Mouse (Mus musculus) mature B cell (primary cell): ENCODE data around the gene Chrm3.

Experiments used
- in situ Hi-C: fragments of 300-500 bp; cut with MboI; formaldehyde crosslinking; loops from 2 replicates; pipeline ENCODE4 v1.14.3; 2019

The Chrm3 gene

DNA sequence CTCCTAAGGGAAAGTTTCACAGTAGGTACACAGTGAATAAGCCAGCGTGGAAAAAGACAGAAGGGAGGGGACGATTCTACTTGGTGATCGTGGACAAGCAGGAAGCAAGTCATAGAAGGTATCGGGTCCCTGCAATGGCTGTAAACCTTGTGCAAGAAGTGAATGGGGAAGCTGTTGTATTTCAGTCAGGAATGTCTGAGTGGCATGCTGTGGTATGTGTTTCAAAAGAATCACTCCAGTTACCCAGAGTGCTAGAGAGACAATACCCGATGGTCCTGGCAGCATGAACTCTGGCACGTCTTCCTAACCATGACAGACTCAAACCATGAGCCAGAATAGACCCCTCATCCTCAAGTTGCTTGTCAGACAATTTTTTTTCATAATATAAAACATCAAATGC is 375.0 kb downstream of the Chrm3 start:
- in situ Hi-C loops = no loop called here

DNA sequence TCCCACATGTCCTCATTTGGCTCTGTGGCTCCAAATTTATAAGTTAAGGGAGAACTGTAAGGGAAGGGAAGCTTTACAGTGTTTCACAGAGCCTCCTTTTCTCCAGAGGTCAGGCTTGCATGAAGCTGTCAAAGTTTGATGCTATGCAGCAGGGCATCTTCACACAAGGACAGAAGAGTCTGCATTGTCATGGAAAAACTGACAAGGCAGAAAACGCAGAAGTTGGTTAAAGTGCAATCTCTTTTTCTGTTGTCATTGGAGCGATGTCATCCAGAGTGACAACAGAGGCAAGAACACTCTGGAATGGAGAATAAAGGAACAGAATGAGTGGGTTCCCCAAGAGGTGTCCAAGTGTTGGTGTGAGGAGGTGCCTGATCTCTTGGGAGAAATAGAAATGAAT is 377.4 kb downstream of the Chrm3 start:
- in situ Hi-C loops = no loop called here

DNA sequence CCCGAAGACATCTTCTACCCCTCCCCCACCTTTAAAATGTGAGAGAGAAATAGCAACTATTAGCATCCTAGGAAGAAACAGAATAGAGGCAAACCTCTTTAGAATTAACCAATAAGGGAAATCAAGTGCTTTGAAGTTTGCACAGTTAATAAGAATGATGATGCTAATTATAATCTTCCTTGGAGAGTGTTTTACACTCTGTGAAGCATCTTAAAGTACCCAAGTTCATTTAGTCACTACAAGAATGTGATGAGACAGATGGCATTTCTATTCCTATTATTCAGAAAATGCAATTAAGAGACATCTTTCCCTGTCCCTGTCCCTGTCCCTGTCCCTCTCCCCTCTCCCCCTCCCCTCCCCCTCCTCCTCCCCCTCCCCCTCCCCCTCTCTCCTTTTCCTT is 382.9 kb downstream of the Chrm3 start:
- in situ Hi-C loops = no loop called here

DNA sequence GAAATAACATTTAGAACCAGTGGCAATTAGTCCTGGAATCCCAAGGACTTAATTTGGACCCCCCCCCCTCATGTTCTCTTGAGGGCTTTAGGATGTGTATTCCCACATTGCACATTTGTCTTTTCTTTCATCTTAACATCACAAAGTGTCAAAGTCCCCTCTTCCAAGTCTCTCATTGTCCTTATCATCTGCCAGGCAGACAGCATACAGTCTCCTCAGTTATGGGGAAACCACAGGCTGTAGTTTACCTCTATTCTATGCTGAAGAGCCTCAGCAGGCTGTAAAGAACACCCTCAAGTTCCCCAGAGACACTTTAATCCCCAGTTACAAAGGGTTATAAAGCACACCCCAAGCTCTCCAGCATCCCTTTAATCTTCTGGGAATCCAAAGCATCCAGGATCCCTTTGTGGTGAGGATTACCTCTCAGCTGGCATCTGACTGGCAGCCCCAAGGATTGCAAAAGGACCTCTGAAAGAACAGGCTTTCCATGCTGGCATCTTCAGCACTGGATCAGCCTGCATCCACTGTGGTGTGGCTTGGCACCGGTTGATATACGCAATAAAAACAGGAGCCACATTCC is 386.8 kb downstream of the Chrm3 start:
- in situ Hi-C loops = no loop called here

DNA sequence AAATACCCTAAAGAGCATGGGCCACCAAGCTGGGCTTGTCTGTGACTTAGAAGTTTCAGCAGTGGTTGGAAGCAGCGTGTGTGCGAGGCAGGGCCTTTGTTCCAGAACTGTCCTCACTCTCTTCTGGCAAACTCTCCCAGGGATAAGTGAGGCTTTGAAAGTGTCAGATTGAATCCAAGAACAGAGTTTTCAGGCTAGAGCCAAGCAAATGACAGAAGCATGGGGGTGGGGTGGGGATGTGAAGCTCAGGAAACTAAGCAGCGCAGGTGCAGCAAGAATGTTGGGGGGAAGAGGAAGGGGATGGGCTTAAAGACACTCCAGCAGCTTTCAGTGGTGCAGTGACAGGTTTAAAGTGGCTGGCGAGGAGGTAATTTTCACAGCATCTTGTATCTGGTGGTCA is 388.8 kb downstream of the Chrm3 start:
- in situ Hi-C loops = no loop called here

DNA sequence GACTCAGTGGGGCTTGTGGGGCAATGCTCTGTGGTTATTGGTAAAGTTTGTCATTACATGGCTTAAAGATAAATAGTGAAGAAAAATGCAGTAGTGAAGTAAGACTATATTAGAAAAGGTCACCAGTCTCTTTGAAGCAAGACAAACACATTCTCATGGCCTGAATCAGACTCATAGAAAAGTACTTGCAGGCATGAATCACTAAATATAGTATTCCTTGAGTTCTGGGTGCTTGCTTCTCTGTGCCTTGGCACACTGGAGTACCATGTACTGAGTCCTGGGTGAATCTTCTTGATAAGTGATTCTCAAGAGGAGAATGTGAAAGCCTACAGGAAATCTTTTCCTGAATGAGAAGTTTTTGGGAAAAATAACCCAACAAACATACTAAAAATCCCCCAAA is 408.0 kb downstream of the Chrm3 start:
- in situ Hi-C loops = no loop called here

DNA sequence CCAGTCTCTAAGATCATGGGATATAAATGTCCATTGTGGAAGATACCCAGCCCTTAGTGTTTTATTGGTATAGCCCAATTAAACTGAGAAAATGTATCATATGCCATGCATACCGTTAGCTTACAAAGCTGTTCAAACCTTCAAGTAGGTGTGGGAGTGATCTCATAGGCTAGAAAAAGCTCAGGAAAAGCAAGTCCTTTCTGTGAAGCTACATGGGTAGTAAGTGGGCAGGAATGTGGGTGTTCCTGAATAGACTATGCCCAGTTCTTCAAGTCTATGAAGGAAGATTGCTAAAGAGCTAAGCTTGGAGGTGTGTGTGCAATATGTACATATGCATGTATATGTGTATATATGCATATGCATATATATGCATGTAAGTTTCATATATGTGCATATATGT is 409.3 kb downstream of the Chrm3 start:
- in situ Hi-C loops = no loop called here

DNA sequence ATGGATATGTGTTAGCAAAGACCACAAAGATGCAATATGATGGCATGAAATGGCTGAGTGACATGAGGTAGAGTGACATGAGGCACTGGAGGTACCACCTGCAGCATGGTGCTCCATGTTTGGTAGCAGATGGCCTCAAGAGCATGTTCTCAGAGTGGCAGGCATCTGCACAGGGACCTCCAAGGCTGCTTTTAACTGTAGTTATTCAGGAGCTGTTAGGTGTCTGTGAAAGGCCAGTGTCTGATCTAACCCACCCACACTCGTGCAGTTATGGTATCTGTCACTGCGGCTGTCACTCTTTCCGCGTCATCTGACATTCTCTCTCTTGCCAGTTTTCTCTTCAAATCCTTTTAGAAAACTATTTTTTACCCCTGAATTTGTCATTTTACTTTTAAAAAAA is 411.6 kb downstream of the Chrm3 start:
- in situ Hi-C loops = no loop called here

DNA sequence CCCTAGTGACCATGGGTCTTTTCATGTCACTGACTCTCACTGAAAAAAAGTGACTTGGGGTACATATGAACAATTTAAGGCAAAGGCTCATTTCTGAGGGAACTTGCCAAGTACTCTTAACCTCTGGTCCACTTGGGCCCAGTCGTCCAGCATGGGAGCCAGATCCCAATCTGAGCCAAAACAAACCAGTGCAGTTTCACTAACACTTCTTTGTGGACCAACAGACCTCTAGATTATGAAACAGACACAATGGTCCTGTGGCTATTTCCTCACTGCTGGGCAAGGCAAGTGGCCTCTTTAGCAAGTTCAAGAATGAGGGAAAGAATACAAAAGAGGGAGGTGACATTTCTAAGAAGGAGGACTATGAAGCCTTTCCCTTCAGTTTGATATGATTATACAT is 420.5 kb downstream of the Chrm3 start:
- in situ Hi-C loops = no loop called here

DNA sequence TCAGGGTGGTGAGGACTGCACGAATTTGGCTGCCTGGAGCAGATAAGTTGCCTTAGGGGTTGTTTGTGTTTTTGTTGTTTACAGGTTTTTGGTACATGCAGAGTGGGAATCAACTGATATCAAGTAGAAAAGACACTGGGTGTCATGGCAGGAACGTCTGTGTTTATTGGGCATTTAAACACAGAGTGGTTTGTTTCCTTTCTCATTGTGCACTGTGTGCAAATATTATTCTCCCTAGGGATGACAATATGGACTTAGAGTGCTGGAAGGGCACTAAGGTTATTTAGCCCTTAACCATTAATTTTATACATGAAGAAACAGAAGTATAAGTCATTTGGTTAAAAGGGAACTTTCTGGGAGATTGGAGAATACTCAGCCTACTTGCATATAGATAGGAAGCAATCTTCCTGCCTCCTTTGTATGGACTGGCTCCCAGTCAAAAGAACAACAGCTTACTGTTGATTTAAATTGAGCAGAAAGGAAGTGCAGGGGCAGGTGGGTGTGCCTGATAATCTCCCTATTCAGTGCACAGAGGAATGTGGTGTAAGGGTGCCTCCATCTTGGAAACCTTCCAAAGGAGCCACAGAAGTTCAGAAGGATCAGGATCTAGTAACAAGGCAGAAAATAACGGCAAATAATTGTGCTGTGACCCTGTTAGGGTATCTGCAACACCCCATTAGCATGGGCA is 421.7 kb downstream of the Chrm3 start:
- in situ Hi-C loops = no loop called here

DNA sequence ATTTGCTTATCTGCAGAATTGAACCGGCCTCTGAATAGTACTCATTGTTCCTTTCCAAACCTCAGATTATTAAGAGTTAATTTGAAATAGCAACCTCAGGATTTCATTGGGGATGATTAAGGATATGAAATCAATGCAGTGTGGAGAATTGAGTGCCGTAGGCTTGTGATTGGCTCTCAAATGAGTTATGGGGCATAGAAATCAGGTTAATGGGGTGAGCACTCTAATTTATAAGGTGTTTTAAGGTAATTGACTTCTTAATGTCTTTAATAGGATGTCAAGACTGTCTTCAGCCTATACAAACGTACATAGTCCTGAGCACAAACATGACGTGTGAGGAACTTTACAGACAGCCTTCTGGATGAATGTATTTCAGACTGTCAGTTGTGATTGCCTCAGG is 427.9 kb downstream of the Chrm3 start:
- in situ Hi-C loops = no loop called here

DNA sequence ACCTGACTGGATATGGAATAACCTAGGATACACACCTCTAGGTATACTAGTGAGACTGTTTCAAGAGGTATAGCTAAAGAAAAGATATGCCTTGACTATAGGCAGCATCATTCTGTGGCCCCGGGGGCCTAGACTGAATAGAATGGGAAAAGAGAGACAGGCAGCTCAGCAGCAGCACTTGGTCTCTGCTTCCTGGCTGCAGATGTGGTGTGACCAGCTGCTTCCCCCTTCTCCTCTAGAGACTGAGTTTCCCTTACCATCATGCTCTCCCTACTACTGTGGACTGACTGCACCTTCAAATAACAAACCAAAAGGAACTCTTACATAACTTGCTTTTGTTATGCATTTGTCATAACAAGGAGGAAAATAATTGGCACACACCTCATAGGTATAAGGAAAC is 430.0 kb downstream of the Chrm3 start:
- in situ Hi-C loops = no loop called here

DNA sequence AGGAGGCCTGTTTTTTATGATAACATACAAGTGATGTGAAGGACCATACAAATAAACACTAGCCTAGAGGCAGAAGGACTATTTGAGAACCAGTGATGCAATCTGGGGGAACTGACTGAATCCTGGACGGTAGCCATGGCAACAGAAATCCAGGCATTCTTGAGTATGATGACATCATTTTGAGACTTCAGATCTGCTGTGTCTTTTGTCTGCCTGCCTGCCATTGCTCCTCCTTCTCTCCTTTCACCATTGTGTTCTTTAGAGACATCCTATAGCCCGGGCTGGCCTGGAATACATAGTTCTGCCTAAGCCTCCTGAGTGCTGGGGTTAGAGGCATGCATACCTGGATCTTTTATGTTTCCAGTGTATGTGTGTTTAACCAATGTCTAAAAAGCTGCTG is 430.7 kb downstream of the Chrm3 start:
- in situ Hi-C loops = no loop called here

DNA sequence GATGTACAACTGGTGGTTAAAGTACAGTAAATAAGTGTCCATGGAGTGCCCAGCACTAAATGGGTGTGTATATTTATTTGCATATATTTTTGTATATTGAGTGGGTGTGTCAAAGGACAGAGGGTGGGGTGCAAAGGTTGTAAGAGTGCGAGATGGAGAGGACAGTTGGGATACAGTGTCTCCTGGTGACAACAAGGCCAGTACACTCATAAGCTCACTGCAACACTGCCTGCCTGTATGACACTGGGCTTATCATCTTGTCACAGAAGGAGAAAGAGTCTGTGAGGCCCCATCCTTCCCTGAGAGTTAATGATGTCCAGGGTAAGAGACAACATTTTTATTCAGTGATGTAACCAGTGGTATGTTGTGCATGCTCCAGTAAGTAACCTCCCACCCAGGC is 439.5 kb downstream of the Chrm3 start:
- in situ Hi-C loops = no loop called here

DNA sequence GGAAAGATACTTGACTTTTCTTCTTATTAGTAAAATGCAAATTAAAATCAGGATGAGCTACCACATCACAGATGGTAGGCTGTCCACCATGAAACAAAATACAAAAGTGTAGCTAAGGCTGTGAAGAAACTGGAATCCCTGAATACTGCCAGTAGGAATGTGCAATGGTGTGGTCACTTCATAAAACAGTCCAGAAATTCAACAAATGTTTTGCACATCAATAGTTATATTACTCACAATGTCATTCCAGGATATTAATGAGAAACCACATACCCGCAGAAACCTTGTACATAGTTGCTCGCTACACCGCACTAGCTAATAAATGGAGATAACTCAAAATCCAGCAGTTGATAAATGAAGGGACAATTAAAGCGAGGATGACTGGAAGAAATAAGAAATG is 447.9 kb downstream of the Chrm3 start:
- in situ Hi-C loops = no loop called here

DNA sequence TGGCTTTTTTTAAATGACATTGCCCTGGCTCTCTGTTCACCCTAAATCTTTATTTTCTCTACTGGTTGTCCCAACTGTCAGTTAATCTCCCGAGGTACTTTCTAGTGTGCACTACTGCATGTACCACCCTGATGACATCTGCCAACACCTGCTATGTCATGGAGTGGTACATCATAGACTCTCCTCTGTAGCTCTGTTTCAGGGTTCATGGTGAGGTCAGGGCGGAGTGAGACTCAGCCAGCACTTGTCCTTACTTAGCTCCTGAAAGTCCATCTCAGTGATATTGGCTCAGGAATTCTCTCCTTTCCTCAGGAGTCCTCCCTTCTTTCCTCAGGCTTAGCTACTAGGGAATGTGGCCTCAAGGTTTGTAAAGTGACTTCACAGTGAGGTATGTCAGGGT is 451.9 kb downstream of the Chrm3 start:
- in situ Hi-C loops = no loop called here

DNA sequence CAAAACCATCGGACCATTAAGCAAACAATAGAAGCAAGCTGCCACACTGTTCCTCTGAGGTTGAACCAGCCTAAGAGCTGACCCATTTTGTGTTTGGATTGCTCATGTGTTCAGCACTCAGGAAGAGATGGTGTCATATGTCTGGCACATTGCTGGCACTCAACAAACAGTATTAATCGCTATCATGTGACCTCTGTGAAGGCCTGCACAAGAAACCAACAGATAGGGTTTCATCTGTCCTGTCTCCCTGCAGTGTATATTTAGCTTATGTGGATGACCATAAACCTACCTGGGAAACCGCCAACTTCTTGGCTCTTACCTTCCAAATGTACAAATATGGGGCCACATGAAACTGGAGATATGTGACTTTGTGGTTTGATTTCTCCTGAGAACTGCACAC is 453.4 kb downstream of the Chrm3 start:
- in situ Hi-C loops = no loop called here

DNA sequence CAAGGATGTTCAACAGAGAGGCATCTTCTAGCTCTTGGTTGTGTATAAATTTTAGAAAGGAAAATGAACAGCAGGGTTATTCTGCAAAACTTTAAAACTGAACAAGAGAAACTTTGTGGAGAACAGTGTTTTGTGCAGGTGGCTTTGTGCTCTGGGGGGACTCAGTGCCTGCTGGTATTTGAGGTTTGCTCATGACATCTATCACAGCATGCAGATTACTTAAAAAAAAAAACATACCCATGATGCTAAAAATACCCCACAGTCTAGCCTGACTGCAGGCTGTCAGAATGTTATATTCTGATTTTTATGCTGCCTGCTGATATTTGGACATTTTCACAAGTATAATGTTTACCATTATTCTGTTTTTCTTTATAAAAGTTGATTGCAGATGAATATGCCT is 456.2 kb downstream of the Chrm3 start:
- in situ Hi-C loops = no loop called here

DNA sequence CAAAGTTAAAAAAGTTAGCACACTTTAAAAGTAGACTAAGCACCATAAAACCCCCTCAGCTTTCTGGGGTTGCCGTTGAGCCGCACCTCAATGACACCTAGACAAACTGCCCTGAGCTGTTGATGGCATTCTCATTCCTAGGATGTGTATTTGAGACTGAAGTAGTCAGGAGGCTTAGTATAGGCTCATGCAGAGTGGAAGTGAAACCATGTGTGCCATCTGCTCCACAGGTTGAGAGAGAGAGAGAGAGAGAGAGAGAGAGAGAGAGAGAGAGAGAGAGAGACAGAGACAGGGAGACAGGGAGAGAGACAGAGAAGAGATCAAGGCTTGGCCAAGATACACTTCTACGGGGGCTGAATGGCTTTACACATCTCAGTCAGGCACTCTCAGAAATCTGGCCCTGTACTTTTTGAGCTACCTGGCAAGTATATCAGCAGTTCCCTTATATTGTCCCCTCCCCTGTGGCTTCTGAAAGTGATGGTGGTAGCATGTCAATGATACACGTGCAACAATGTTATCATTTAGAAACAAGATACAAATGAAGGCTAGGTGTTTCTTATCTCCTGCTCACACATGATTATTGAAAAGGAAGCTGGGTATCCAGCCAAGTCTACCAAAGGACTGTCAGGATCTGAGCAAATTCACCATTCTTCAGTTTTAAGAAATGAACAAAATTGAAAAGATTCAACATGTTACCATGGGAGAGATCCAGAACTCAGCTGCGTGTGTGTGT is 459.8 kb downstream of the Chrm3 start:
- in situ Hi-C loops = no loop called here

DNA sequence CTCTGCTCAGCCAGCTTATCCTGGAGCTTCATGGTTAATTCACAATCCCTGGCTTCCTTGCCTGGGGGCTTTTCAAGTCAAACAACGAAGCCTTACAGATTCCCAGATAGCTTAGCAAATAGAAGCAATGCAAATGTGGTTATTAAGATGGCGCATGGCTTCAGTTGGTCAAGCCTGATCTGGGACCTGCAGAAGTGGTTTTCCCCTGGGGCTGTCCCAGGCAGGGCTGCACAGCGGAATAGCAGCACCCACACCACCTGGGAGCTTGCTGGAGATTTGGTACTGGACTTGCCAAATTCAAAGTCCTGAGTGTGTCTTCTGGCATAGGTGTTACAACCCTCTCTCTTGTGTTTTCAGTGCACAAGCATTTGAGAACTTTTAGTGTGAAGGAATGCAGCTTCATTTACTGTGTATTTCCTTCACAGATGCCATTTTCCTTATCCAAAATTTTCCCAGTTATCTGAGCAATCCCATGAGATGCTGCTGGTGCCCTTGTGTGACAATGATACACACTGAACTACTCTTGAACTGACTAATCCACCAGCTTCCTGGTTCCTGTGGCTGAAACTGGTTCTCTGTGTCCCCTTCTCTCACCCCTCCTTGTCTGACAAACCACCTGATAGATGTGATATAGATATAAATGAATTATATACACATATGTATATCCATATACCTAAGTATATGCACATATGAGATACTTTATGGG is 461.8 kb downstream of the Chrm3 start:
- in situ Hi-C loops = no loop called here

DNA sequence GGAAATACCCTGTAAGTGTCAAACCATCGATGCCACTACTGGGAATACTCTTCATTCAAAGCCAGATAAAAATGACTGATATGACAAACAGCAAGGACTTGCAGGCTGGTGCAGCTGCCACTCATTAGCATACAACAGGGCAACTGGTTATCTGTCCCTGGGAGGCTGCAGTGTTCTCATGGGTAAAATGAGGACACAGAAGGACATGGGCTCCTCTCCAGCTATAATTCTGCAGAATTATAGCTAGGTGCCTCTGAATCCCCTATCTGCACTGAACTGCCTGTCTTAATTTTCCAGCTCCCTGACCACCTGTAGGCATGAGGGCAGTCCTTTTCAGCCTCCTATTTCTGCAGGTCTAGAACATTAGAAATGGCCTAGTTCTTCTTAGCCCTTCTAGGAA is 463.4 kb downstream of the Chrm3 start:
- in situ Hi-C loops = no loop called here

DNA sequence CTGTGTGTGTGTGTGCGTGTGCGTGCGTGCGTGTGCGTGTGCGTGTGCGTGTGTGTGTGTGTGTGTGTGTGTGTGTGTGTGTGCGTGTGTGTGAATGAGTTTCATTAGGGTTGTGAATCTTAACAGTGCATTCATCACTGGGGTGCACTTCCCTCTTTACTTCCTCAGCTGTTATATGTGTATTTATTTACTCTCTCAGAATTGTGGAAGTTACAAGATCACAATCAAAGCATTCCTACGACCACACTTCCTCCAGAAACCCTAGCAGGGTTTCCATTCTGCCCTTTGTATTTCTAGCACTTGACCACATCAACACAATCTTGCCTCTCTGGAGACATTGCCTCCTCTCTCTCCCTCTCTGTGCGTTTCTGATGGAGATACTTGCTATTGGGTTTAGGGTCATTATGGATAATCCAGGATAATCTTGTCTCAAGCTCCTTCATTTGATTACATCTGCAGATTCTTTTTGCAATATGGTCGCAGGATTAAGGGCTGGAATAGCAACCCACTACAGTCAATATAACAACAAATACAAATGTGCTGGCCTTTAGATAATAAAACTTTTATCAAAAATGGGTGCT is 465.5 kb downstream of the Chrm3 start:
- in situ Hi-C loops = no loop called here

DNA sequence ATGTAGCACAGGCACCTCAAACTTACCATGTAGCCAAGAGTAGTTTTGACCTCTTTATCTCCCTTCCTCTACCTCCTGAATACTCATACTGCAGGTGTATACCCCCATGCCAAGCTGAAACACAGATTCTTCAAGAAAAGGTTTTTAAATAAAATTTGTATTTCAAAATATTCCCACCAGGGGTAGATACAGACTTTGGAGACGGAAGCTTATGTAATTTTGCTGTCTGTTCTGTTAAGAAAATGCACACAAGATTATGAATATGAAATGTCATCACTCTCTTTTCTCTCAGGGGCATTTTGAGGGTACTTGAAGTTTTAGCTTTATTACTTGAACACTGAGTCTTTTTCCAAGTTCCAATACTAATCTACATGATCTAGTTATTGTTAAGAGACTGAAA is 469.6 kb downstream of the Chrm3 start:
- in situ Hi-C loops = no loop called here
